Mouse (Mus musculus) heart, postnatal 0 days (tissue): ENCODE measurements around the gene 1700020A23Rik.

Experiments
- CTCF ChIP-seq: IDR thresholded peaks from 2 replicates; pipeline ENCODE4 v1.5.1; 2016; ENCODE audit warnings: antibody characterized with exemption, control low read depth, low read depth
- EP300 ChIP-seq: IDR thresholded peaks from 2 replicates; pipeline ENCODE4 v1.6.1; 2016; ENCODE audit warnings: antibody characterized with exemption, low read depth

- no peak for TF ChIP-seq CTCF
- no peak for TF ChIP-seq EP300
Measured at GRCm38 (mm10) chr2:130451727-130452090, 46.6 kb downstream of the 1700020A23Rik start.
